Mouse (Mus musculus): ENCODE results near the gene Ndufaf8. TPM values are rescaled to one million over a fixed set of nuclear protein-coding genes. Genes with fewer than 3 reads are reported as not detected.

Gene Ndufaf8
- total and polyA plus RNA-seq, 3 experiments = 46.3 to 103 (median 50.2) TPM

- Histone ChIP-seq H3K27me3 (replicated peaks) (no peaks in the 10 kb centered on the region), H3K9ac (ENCODE audit: insufficient read depth, low read depth) (no peak overlapping the region), H3K4me3 (replicated peaks in 1 of 3; ENCODE audit: low read depth in 2 of 3, low read length in 2 of 3, poor library complexity in 1 of 3) (peak overlapping the region; percentile 33 to 45 (median 35)), H3K36me3 (replicated peaks in 1 of 2; ENCODE audit: control insufficient read depth in 1 of 2, insufficient read depth in 1 of 2, low read length in 1 of 2) (peaks cover 5 to 30% of the 10 kb centered on the region in 2 experiments), H3K9me3 (replicated peaks; ENCODE audit: low read length) (no peaks in the 10 kb centered on the region), H3K79me2 (replicated peaks; ENCODE audit: control insufficient read depth, extremely low read depth, insufficient read depth, poor library complexity, severe bottlenecking) (no peaks in the 10 kb centered on the region), H3K4me1 (ENCODE audit: control insufficient read depth in 1 of 2, insufficient read depth in 2 of 2) (peaks cover 22 to 61% of the 10 kb centered on the region in 2 experiments), H3K4me2 (ENCODE audit: insufficient read depth, low read depth, poor library complexity, severe bottlenecking) (no peak overlapping the region), H3K27ac (ENCODE audit: insufficient read depth, low read depth) (peak overlapping the region; percentile 54; the same call in 1 of the 2 replicates)
- in situ Hi-C loops (cut with MboI; ENCODE audit: low pct_ligation_motif_present, low pct_unique_long_range_greater_than_20kb, low sequenced_read_pairs) (no loop called here), dilution Hi-C loops (cut with MboI; ENCODE audit: extremely low pct_ligation_motif_present, extremely low pct_unique_long_range_greater_than_20kb, low sequenced_read_pairs) (no loop called here)
- DNase-seq (ENCODE audit: extremely low read depth) = peak; percentile 84
- no peak for TF ChIP-seq GABPA (IDR thresholded peaks at IDR 0.05; ENCODE audit: insufficient replicate concordance, low read depth, low read length)
- TF ChIP-seq IRF4 (IDR thresholded peaks at IDR 0.05; ENCODE audit: low read depth, low read length) = no peak
- TF ChIP-seq ZMIZ1 (IDR thresholded peaks at IDR 0.05; ENCODE audit: low read depth, low read length) = peak; percentile 54; the same call in 1 of the 2 replicates
- TF ChIP-seq RAD21 (IDR thresholded peaks at IDR 0.05; ENCODE audit: low read depth, low read length) = no peak
- 0 out of 2 replicates have a peak, but pooled peaks have one; percentile 23 for TF ChIP-seq NELFE (IDR thresholded peaks at IDR 0.05; ENCODE audit: low read depth, low read length)
- TF ChIP-seq UBTF (IDR thresholded peaks at IDR 0.05; ENCODE audit: low read depth, low read length) = 0 out of 2 replicates have a peak, but pooled peaks have one; percentile 40
- TF ChIP-seq POLR2A (IDR thresholded peaks at IDR 0.05; ENCODE audit: low read depth, low read length) = peak; percentile 56; the same call in 1 of the 2 replicates
These were observed 35.4 kb upstream of the Ndufaf8 start for GRCm38 (mm10) chr11:120063326-120063725.

- in situ Hi-C loops (cut with MboI; ENCODE audit: low pct_ligation_motif_present, low pct_unique_long_range_greater_than_20kb, low sequenced_read_pairs) (no loop called here), dilution Hi-C loops (cut with MboI; ENCODE audit: extremely low pct_ligation_motif_present, extremely low pct_unique_long_range_greater_than_20kb, low sequenced_read_pairs) (no loop called here)
- H3K27ac ChIP-seq (ENCODE audit: insufficient read depth, low read depth) = 0 out of 2 replicates have a peak overlapping the region, but pooled peaks have one; percentile 5
- H3K27me3 ChIP-seq (replicated peaks) = no peaks in the 10 kb centered on the region
- TF ChIP-seq RAD21 (IDR thresholded peaks at IDR 0.05; ENCODE audit: low read depth, low read length) (no peak), ELF1 (IDR thresholded peaks at IDR 0.05; ENCODE audit: low read depth, low read length) (0 out of 2 replicates have a peak, but pooled peaks have one; percentile 14), BHLHE40 (IDR thresholded peaks at IDR 0.05; ENCODE audit: low read depth, low read length) (0 out of 2 replicates have a peak, but pooled peaks have one; percentile 29), IRF4 (IDR thresholded peaks at IDR 0.05; ENCODE audit: low read depth, low read length) (no peak), ETS1 (conservative IDR thresholded peaks at IDR 0.05; ENCODE audit: low read depth, low read length) (peak; percentile 36; the same call in 1 of the 2 replicates)
- no peaks in the 10 kb centered on the region for H3K9me3 ChIP-seq (replicated peaks; ENCODE audit: low read length)
- no peak overlapping the region for H3K4me2 ChIP-seq (ENCODE audit: insufficient read depth, low read depth, poor library complexity, severe bottlenecking)
- peaks cover 22 to 65% of the 10 kb centered on the region in 2 experiments for H3K4me1 ChIP-seq (ENCODE audit: control insufficient read depth in 1 of 2, insufficient read depth in 2 of 2)
- no peak overlapping the region for H3K9ac ChIP-seq (ENCODE audit: insufficient read depth, low read depth)
- peak; percentile 71 for DNase-seq (ENCODE audit: extremely low read depth)
- no peaks in the 10 kb centered on the region for H3K79me2 ChIP-seq (replicated peaks; ENCODE audit: control insufficient read depth, extremely low read depth, insufficient read depth, poor library complexity, severe bottlenecking)
- H3K4me3 ChIP-seq (replicated peaks in 1 of 3; ENCODE audit: low read depth in 2 of 3, low read length in 2 of 3, poor library complexity in 1 of 3) = peak overlapping the region in 2 of 3 experiments; percentile 35 to 45
- H3K36me3 ChIP-seq (replicated peaks in 1 of 2; ENCODE audit: control insufficient read depth in 1 of 2, insufficient read depth in 1 of 2, low read length in 1 of 2) = peaks cover 5 to 35% of the 10 kb centered on the region in 2 experiments
These were observed 34.6 kb upstream of the Ndufaf8 start for GRCm38 (mm10) chr11:120064006-120064667.

- no peak overlapping the region for H3K27ac ChIP-seq (ENCODE audit: insufficient read depth, low read depth)
- H3K4me2 ChIP-seq (ENCODE audit: insufficient read depth, low read depth, poor library complexity, severe bottlenecking) = no peak overlapping the region
- peaks cover 6 to 40% of the 10 kb centered on the region in 2 experiments for H3K36me3 ChIP-seq (replicated peaks in 1 of 2; ENCODE audit: control insufficient read depth in 1 of 2, insufficient read depth in 1 of 2, low read length in 1 of 2)
- no peaks in the 10 kb centered on the region for H3K27me3 ChIP-seq (replicated peaks)
- TF ChIP-seq EP300 (IDR thresholded peaks at IDR 0.05; ENCODE audit: low read length) (no peak), NELFE (IDR thresholded peaks at IDR 0.05; ENCODE audit: low read depth, low read length) (no peak), CHD1 (IDR thresholded peaks at IDR 0.05; ENCODE audit: low read depth, low read length) (no peak), JUND (conservative IDR thresholded peaks at IDR 0.05; ENCODE audit: low read depth, low read length) (no peak), ETS1 (conservative IDR thresholded peaks at IDR 0.05; ENCODE audit: low read depth, low read length) (no peak), ELF1 (IDR thresholded peaks at IDR 0.05; ENCODE audit: low read depth, low read length) (no peak), IRF4 (IDR thresholded peaks at IDR 0.05; ENCODE audit: low read depth, low read length) (no peak), HCFC1 (IDR thresholded peaks at IDR 0.05; ENCODE audit: low read depth, low read length) (no peak), USF1 (IDR thresholded peaks at IDR 0.05; ENCODE audit: low read depth, low read length) (no peak), SIN3A (IDR thresholded peaks at IDR 0.05; ENCODE audit: low read length) (no peak), MAFK (IDR thresholded peaks at IDR 0.05; ENCODE audit: insufficient replicate concordance, low read length) (no peak), GABPA (IDR thresholded peaks at IDR 0.05; ENCODE audit: insufficient replicate concordance, low read depth, low read length) (no peak), MXI1 (IDR thresholded peaks at IDR 0.05; ENCODE audit: low read depth, low read length) (no peak)
- no peaks in the 10 kb centered on the region for H3K79me2 ChIP-seq (replicated peaks; ENCODE audit: control insufficient read depth, extremely low read depth, insufficient read depth, poor library complexity, severe bottlenecking)
- H3K9ac ChIP-seq (ENCODE audit: insufficient read depth, low read depth) = no peak overlapping the region
- no peak for DNase-seq (ENCODE audit: extremely low read depth)
- in situ Hi-C loops (cut with MboI; ENCODE audit: low pct_ligation_motif_present, low pct_unique_long_range_greater_than_20kb, low sequenced_read_pairs) = no loop called here
- H3K4me1 ChIP-seq (ENCODE audit: control insufficient read depth in 1 of 2, insufficient read depth in 2 of 2) = peaks cover 22 to 66% of the 10 kb centered on the region in 2 experiments
- H3K9me3 ChIP-seq (replicated peaks; ENCODE audit: low read length) = no peaks in the 10 kb centered on the region
- H3K4me3 ChIP-seq (replicated peaks in 1 of 3; ENCODE audit: low read depth in 2 of 3, low read length in 2 of 3, poor library complexity in 1 of 3) = peak overlapping the region in 1 of 3 experiments; percentile 45
- dilution Hi-C loops (cut with MboI; ENCODE audit: extremely low pct_ligation_motif_present, extremely low pct_unique_long_range_greater_than_20kb, low sequenced_read_pairs) = no loop called here
These were observed 34.1 kb upstream of the Ndufaf8 start for GRCm38 (mm10) chr11:120064668-120065040.
